Mouse (Mus musculus): Measurements from ENCODE around the gene Rprml. TPM values are rescaled to one million over a fixed set of nuclear protein-coding genes. Genes with fewer than 3 reads are reported as not detected.

The Rprml gene
- polyA plus RNA-seq, 1 experiment from 2014 or later, result not detected

DNA sequence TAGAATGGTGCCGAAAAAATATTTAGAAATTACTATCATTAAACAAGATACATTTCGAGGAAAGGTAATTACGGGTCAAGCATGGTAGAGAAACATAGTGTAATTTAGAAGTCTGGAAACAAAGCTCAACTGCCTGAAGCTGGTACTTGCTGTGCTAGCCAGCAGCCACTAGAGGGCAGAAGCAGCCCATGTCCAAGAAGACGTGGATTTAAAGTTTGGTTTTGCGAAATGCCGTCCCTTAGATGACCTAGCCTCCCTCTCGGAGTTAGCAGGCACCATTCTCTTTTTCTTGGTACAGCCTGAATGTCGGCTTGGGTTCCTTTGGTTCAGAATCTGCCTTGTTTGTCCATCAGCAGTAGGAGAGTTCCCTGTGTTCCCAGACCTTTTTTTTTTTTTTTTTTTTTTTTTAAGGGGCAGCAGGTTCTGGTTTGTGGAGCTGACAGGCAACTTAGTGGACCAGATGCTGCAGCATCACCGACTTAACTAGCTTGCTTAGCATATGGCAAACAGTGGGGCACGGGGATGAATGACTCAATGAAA lies 9.9 kb upstream of the Rprml start:
- peaks cover 22% of the 10 kb centered on the region for H3K27me3 ChIP-seq (ENCODE audit: control insufficient read depth, insufficient read depth, low read length)
- ATAC-seq (ENCODE audit: low FRiP score, low TSS enrichment), result no peak
- no peaks in the 10 kb centered on the region for H3K9me3 ChIP-seq (ENCODE audit: control insufficient read depth, low read length)
- H3K36me3 ChIP-seq (ENCODE audit: control insufficient read depth, insufficient read depth, low read length), result no peaks in the 10 kb centered on the region
- no peak overlapping the region for H3K27ac ChIP-seq (ENCODE audit: low read depth, low read length)
- no peaks in the 10 kb centered on the region for H3K4me1 ChIP-seq (ENCODE audit: control insufficient read depth, insufficient read depth, low read length)
- no peak overlapping the region for H3K4me3 ChIP-seq (ENCODE audit: low read length)
- no peak overlapping the region for H3K4me2 ChIP-seq (replicated peaks; ENCODE audit: low read depth, low read length)
- WGBS, result 3% methylated on average over 10 of the region's 10 CpGs
- H3K9ac ChIP-seq (ENCODE audit: low read depth, low read length), result no peak overlapping the region

GRCm38 (mm10) chr11:103643211-103643610 lies 6.2 kb upstream of the Rprml start:
- no peak overlapping the region for H3K4me2 ChIP-seq (replicated peaks; ENCODE audit: low read depth, low read length)
- no peaks in the 10 kb centered on the region for H3K4me1 ChIP-seq (ENCODE audit: control insufficient read depth, insufficient read depth, low read length)
- H3K9me3 ChIP-seq (ENCODE audit: control insufficient read depth, low read length), result no peaks in the 10 kb centered on the region
- WGBS, result 64% methylated on average over 9 of the region's 9 CpGs
- H3K9ac ChIP-seq (ENCODE audit: low read depth, low read length), result no peak overlapping the region
- no peak overlapping the region for H3K27ac ChIP-seq (ENCODE audit: low read depth, low read length)
- H3K4me3 ChIP-seq (ENCODE audit: low read length), result no peak overlapping the region
- H3K27me3 ChIP-seq (ENCODE audit: control insufficient read depth, insufficient read depth, low read length), result peaks cover 34% of the 10 kb centered on the region
- H3K36me3 ChIP-seq (ENCODE audit: control insufficient read depth, insufficient read depth, low read length), result no peaks in the 10 kb centered on the region
- ATAC-seq (ENCODE audit: low FRiP score, low TSS enrichment), result no peak

GRCm38 (mm10) chr11:103645731-103646130 lies 3.6 kb upstream of the Rprml start:
- 16% methylated on average over 8 of the region's 8 CpGs for WGBS
- no peak for ATAC-seq (ENCODE audit: low FRiP score, low TSS enrichment)
- Histone ChIP-seq H3K27ac (ENCODE audit: low read depth, low read length) (no peak overlapping the region), H3K4me2 (replicated peaks; ENCODE audit: low read depth, low read length) (no peak overlapping the region), H3K27me3 (ENCODE audit: control insufficient read depth, insufficient read depth, low read length) (peaks cover 36% of the 10 kb centered on the region), H3K9ac (ENCODE audit: low read depth, low read length) (no peak overlapping the region), H3K9me3 (ENCODE audit: control insufficient read depth, low read length) (no peaks in the 10 kb centered on the region), H3K36me3 (ENCODE audit: control insufficient read depth, insufficient read depth, low read length) (no peaks in the 10 kb centered on the region), H3K4me3 (ENCODE audit: low read length) (no peak overlapping the region), H3K4me1 (ENCODE audit: control insufficient read depth, insufficient read depth, low read length) (0 out of 2 replicates have a peak, but pooled peaks cover 12% of the 10 kb centered on the region)

- Histone ChIP-seq H3K27me3 (ENCODE audit: control insufficient read depth, insufficient read depth, low read length) (peaks cover 41% of the 10 kb centered on the region), H3K36me3 (ENCODE audit: control insufficient read depth, insufficient read depth, low read length) (no peaks in the 10 kb centered on the region), H3K9ac (ENCODE audit: low read depth, low read length) (no peak overlapping the region), H3K4me3 (ENCODE audit: low read length) (no peak overlapping the region), H3K4me1 (ENCODE audit: control insufficient read depth, insufficient read depth, low read length) (0 out of 2 replicates have a peak, but pooled peaks cover 12% of the 10 kb centered on the region), H3K9me3 (ENCODE audit: control insufficient read depth, low read length) (no peaks in the 10 kb centered on the region), H3K27ac (ENCODE audit: low read depth, low read length) (no peak overlapping the region), H3K4me2 (replicated peaks; ENCODE audit: low read depth, low read length) (no peak overlapping the region)
- WGBS, result 61% methylated on average over 6 of the region's 6 CpGs
- ATAC-seq (ENCODE audit: low FRiP score, low TSS enrichment), result no peak
Measured at GRCm38 (mm10) chr11:103646301-103646700, 3.1 kb upstream of the Rprml start.

- H3K27me3 ChIP-seq (ENCODE audit: control insufficient read depth, insufficient read depth, low read length), result peaks cover 59% of the 10 kb centered on the region
- H3K9ac ChIP-seq (ENCODE audit: low read depth, low read length), result no peak overlapping the region
- H3K9me3 ChIP-seq (ENCODE audit: control insufficient read depth, low read length), result no peaks in the 10 kb centered on the region
- H3K4me1 ChIP-seq (ENCODE audit: control insufficient read depth, insufficient read depth, low read length), result 0 out of 2 replicates have a peak, but pooled peaks cover 12% of the 10 kb centered on the region
- ATAC-seq (ENCODE audit: low FRiP score, low TSS enrichment), result no peak
- no peaks in the 10 kb centered on the region for H3K36me3 ChIP-seq (ENCODE audit: control insufficient read depth, insufficient read depth, low read length)
- H3K27ac ChIP-seq (ENCODE audit: low read depth, low read length), result no peak overlapping the region
- 14% methylated on average over 11 of the region's 11 CpGs for WGBS
- no peak overlapping the region for H3K4me3 ChIP-seq (ENCODE audit: low read length)
- no peak overlapping the region for H3K4me2 ChIP-seq (replicated peaks; ENCODE audit: low read depth, low read length)
Measured at GRCm38 (mm10) chr11:103647921-103648620, 1.3 kb upstream of the Rprml start.

DNA sequence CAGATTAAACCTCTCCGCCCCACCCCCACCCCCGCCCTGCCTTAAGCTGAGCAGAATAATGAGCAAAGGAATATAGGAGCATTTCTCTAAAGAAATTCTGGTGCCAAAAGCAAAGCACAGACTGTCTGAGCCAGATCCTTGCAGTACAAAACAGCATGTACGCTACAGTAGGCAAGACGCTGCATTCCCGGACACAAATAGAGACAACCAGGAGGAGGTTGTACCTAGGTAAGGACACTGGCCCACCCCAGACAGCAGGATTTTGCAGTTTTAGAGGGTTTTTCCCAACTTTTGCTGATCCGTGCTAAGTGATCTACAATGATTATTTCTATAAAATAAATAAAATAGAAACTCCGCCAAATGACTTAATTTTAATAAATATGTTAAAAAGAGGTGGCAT lies 714 bp upstream of the Rprml start:
- no peaks in the 10 kb centered on the region for H3K9me3 ChIP-seq (ENCODE audit: control insufficient read depth, low read length)
- H3K4me2 ChIP-seq (replicated peaks; ENCODE audit: low read depth, low read length), result no peak overlapping the region
- 28% methylated on average over 7 of the region's 7 CpGs for WGBS

GRCm38 (mm10) chr11:103649983-103650493 lies 668 bp downstream of the Rprml start:
- no peaks in the 10 kb centered on the region for H3K9me3 ChIP-seq (ENCODE audit: control insufficient read depth, low read length)
- H3K36me3 ChIP-seq (ENCODE audit: control insufficient read depth, insufficient read depth, low read length), result no peaks in the 10 kb centered on the region
- peak overlapping the region; percentile 64 for H3K4me2 ChIP-seq (replicated peaks; ENCODE audit: low read depth, low read length)
- H3K27me3 ChIP-seq (ENCODE audit: control insufficient read depth, insufficient read depth, low read length), result peaks cover 77% of the 10 kb centered on the region
- no peak for ATAC-seq (ENCODE audit: low FRiP score, low TSS enrichment)
- no peak overlapping the region for H3K27ac ChIP-seq (ENCODE audit: low read depth, low read length)
- 0 out of 2 replicates have a peak, but pooled peaks cover 12% of the 10 kb centered on the region for H3K4me1 ChIP-seq (ENCODE audit: control insufficient read depth, insufficient read depth, low read length)
- H3K4me3 ChIP-seq (ENCODE audit: low read length), result peak overlapping the region; percentile 43
- no peak overlapping the region for H3K9ac ChIP-seq (ENCODE audit: low read depth, low read length)
- WGBS, result 1% methylated on average over 37 of the region's 37 CpGs

More for the DNA sequence above, 714 bp upstream of the Rprml start:
- Histone ChIP-seq H3K27ac (ENCODE audit: low read depth, low read length) (no peak overlapping the region), H3K36me3 (ENCODE audit: control insufficient read depth, insufficient read depth, low read length) (no peaks in the 10 kb centered on the region), H3K27me3 (ENCODE audit: control insufficient read depth, insufficient read depth, low read length) (peaks cover 65% of the 10 kb centered on the region), H3K4me3 (ENCODE audit: low read length) (no peak overlapping the region), H3K4me1 (ENCODE audit: control insufficient read depth, insufficient read depth, low read length) (0 out of 2 replicates have a peak, but pooled peaks cover 12% of the 10 kb centered on the region), H3K9ac (ENCODE audit: low read depth, low read length) (no peak overlapping the region)
- no peak for ATAC-seq (ENCODE audit: low FRiP score, low TSS enrichment)

DNA sequence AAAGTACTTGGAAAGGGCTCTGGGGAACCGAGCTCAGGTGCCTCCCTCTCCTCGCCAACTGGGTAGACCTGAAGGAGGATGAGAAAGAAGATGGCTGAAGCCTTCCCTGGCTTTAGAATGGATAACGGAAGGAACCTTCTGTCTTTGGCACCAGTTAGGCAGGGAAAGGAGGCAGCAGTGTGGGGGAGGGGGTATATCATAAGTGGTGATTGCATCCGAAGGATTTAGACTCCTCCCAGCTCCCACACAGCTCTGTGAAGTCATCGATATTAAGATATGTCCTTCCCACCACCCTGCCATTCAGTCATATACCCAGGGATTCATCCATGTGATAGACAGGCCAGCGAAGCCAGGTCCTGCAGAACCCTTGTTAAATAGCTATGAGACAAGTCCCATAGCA lies 2.1 kb downstream of the Rprml start:
- 0 out of 2 replicates have a peak, but pooled peaks cover 12% of the 10 kb centered on the region for H3K4me1 ChIP-seq (ENCODE audit: control insufficient read depth, insufficient read depth, low read length)
- H3K36me3 ChIP-seq (ENCODE audit: control insufficient read depth, insufficient read depth, low read length), result no peaks in the 10 kb centered on the region
- no peak overlapping the region for H3K4me3 ChIP-seq (ENCODE audit: low read length)
- H3K9me3 ChIP-seq (ENCODE audit: control insufficient read depth, low read length), result no peaks in the 10 kb centered on the region
- no peak for ATAC-seq (ENCODE audit: low FRiP score, low TSS enrichment)
- H3K4me2 ChIP-seq (replicated peaks; ENCODE audit: low read depth, low read length), result no peak overlapping the region
- H3K27ac ChIP-seq (ENCODE audit: low read depth, low read length), result no peak overlapping the region
- no peak overlapping the region for H3K9ac ChIP-seq (ENCODE audit: low read depth, low read length)
- H3K27me3 ChIP-seq (ENCODE audit: control insufficient read depth, insufficient read depth, low read length), result peaks cover 84% of the 10 kb centered on the region
- 81% methylated on average over 6 of the region's 6 CpGs for WGBS

- no peak overlapping the region for H3K4me3 ChIP-seq (ENCODE audit: low read length)
- H3K4me1 ChIP-seq (ENCODE audit: control insufficient read depth, insufficient read depth, low read length), result 0 out of 2 replicates have a peak, but pooled peaks cover 12% of the 10 kb centered on the region
- H3K27ac ChIP-seq (ENCODE audit: low read depth, low read length), result no peak overlapping the region
- no peak for ATAC-seq (ENCODE audit: low FRiP score, low TSS enrichment)
- WGBS, result 77% methylated on average over 10 of the region's 10 CpGs
- no peaks in the 10 kb centered on the region for H3K9me3 ChIP-seq (ENCODE audit: control insufficient read depth, low read length)
- peaks cover 68% of the 10 kb centered on the region for H3K27me3 ChIP-seq (ENCODE audit: control insufficient read depth, insufficient read depth, low read length)
- no peak overlapping the region for H3K9ac ChIP-seq (ENCODE audit: low read depth, low read length)
- no peaks in the 10 kb centered on the region for H3K36me3 ChIP-seq (ENCODE audit: control insufficient read depth, insufficient read depth, low read length)
- H3K4me2 ChIP-seq (replicated peaks; ENCODE audit: low read depth, low read length), result no peak overlapping the region
Measured at GRCm38 (mm10) chr11:103653359-103653965, 4.1 kb downstream of the Rprml start.

Data from kidney, embryonic 14.5 days (tissue).